Mouse (Mus musculus): ENCODE results near the gene Aph1a.
"Not testable (repeated sequence)": the region's sequence is repeated elsewhere in the genome, so short reads cannot be mapped to it uniquely, and the experiment has no call there.

The Aph1a gene

GRCm38 (mm10) chr3:95895501-95895900 lies 1.7 kb downstream of the Aph1a start:
- H3K36me3 ChIP-seq (ENCODE audit: control insufficient read depth, insufficient read depth, low read length, poor library complexity, severe bottlenecking); H3K27me3 ChIP-seq (ENCODE audit: control insufficient read depth, insufficient read depth, low read length, poor library complexity, severe bottlenecking); DNase-seq (ENCODE audit: low read depth, low spot score): not testable (repeated sequence)

- no peak for DNase-seq (ENCODE audit: low read depth, low spot score)
- no peaks in the 10 kb centered on the region for H3K36me3 ChIP-seq (ENCODE audit: control insufficient read depth, insufficient read depth, low read length, poor library complexity, severe bottlenecking)
- H3K27me3 ChIP-seq (ENCODE audit: control insufficient read depth, insufficient read depth, low read length, poor library complexity, severe bottlenecking): no peaks in the 10 kb centered on the region
These were observed 6.2 kb downstream of the Aph1a start for GRCm38 (mm10) chr3:95899800-95900524.

- DNase-seq (ENCODE audit: low read depth, low spot score): no peak
- Histone ChIP-seq H3K36me3 (ENCODE audit: control insufficient read depth, insufficient read depth, low read length, poor library complexity, severe bottlenecking) (no peaks in the 10 kb centered on the region), H3K27me3 (ENCODE audit: control insufficient read depth, insufficient read depth, low read length, poor library complexity, severe bottlenecking) (no peaks in the 10 kb centered on the region; the same call in 1 of the 2 replicates)
These were observed 8.0 kb downstream of the Aph1a start for GRCm38 (mm10) chr3:95901616-95902372.

- Histone ChIP-seq H3K27me3 (ENCODE audit: control insufficient read depth, insufficient read depth, low read length, poor library complexity, severe bottlenecking) (no peaks in the 10 kb centered on the region; the same call in 1 of the 2 replicates), H3K36me3 (ENCODE audit: control insufficient read depth, insufficient read depth, low read length, poor library complexity, severe bottlenecking) (no peaks in the 10 kb centered on the region)
- DNase-seq (ENCODE audit: low read depth, low spot score): no peak
These were observed 8.5 kb downstream of the Aph1a start for GRCm38 (mm10) chr3:95902373-95902625.

- no peak for DNase-seq (ENCODE audit: low read depth, low spot score)
- Histone ChIP-seq H3K27me3 (ENCODE audit: control insufficient read depth, insufficient read depth, low read length, poor library complexity, severe bottlenecking) (no peaks in the 10 kb centered on the region; the same call in 1 of the 2 replicates), H3K36me3 (ENCODE audit: control insufficient read depth, insufficient read depth, low read length, poor library complexity, severe bottlenecking) (no peaks in the 10 kb centered on the region)
These were observed 8.9 kb downstream of the Aph1a start for GRCm38 (mm10) chr3:95902643-95903042.

- Histone ChIP-seq H3K36me3 (ENCODE audit: control insufficient read depth, insufficient read depth, low read length, poor library complexity, severe bottlenecking) (no peaks in the 10 kb centered on the region), H3K27me3 (ENCODE audit: control insufficient read depth, insufficient read depth, low read length, poor library complexity, severe bottlenecking) (no peaks in the 10 kb centered on the region; the same call in 1 of the 2 replicates)
- no peak for DNase-seq (ENCODE audit: low read depth, low spot score)
These were observed 10.2 kb downstream of the Aph1a start for GRCm38 (mm10) chr3:95903753-95904502.

GRCm38 (mm10) chr3:95904568-95904967 lies 10.8 kb downstream of the Aph1a start, which contains the start of gene Car14:
Gene Car14 (minus strand): TSS chr3:95904691.
- DNase-seq (ENCODE audit: low read depth, low spot score): no peak
- Histone ChIP-seq H3K36me3 (ENCODE audit: control insufficient read depth, insufficient read depth, low read length, poor library complexity, severe bottlenecking) (no peaks in the 10 kb centered on the region), H3K27me3 (ENCODE audit: control insufficient read depth, insufficient read depth, low read length, poor library complexity, severe bottlenecking) (no peaks in the 10 kb centered on the region; the same call in 1 of the 2 replicates)

GRCm38 (mm10) chr3:95905146-95905939 lies 11.6 kb downstream of the Aph1a start:
- peak; percentile 47 for DNase-seq (ENCODE audit: low read depth, low spot score)
- Histone ChIP-seq H3K36me3 (ENCODE audit: control insufficient read depth, insufficient read depth, low read length, poor library complexity, severe bottlenecking) (no peaks in the 10 kb centered on the region), H3K27me3 (ENCODE audit: control insufficient read depth, insufficient read depth, low read length, poor library complexity, severe bottlenecking) (no peaks in the 10 kb centered on the region; the same call in 1 of the 2 replicates)

- no peaks in the 10 kb centered on the region; the same call in 1 of the 2 replicates for H3K27me3 ChIP-seq (ENCODE audit: control insufficient read depth, insufficient read depth, low read length, poor library complexity, severe bottlenecking)
- no peaks in the 10 kb centered on the region for H3K36me3 ChIP-seq (ENCODE audit: control insufficient read depth, insufficient read depth, low read length, poor library complexity, severe bottlenecking)
- DNase-seq (ENCODE audit: low read depth, low spot score): peak; percentile 61
These were observed 12.2 kb downstream of the Aph1a start for GRCm38 (mm10) chr3:95905940-95906492.

- H3K27me3 ChIP-seq (ENCODE audit: control insufficient read depth, insufficient read depth, low read length, poor library complexity, severe bottlenecking): no peaks in the 10 kb centered on the region; the same call in 1 of the 2 replicates
- DNase-seq (ENCODE audit: low read depth, low spot score): peak; percentile 79
These were observed 13.1 kb downstream of the Aph1a start for GRCm38 (mm10) chr3:95906860-95907259.

GRCm38 (mm10) chr3:95907613-95908012 lies 13.8 kb downstream of the Aph1a start:
- no peaks in the 10 kb centered on the region; the same call in 1 of the 2 replicates for H3K27me3 ChIP-seq (ENCODE audit: control insufficient read depth, insufficient read depth, low read length, poor library complexity, severe bottlenecking)
- DNase-seq (ENCODE audit: low read depth, low spot score): no peak

More at GRCm38 (mm10) chr3:95906860-95907259, 13.1 kb downstream of the Aph1a start:
- H3K36me3 ChIP-seq (ENCODE audit: control insufficient read depth, insufficient read depth, low read length, poor library complexity, severe bottlenecking): no peaks in the 10 kb centered on the region

GRCm38 (mm10) chr3:95914706-95915105 lies 20.9 kb downstream of the Aph1a start:
- Histone ChIP-seq H3K27me3 (ENCODE audit: control insufficient read depth, insufficient read depth, low read length, poor library complexity, severe bottlenecking) (no peaks in the 10 kb centered on the region; the same call in 1 of the 2 replicates), H3K36me3 (ENCODE audit: control insufficient read depth, insufficient read depth, low read length, poor library complexity, severe bottlenecking) (no peaks in the 10 kb centered on the region)
- DNase-seq (ENCODE audit: low read depth, low spot score): no peak

More at GRCm38 (mm10) chr3:95907613-95908012, 13.8 kb downstream of the Aph1a start:
- no peaks in the 10 kb centered on the region for H3K36me3 ChIP-seq (ENCODE audit: control insufficient read depth, insufficient read depth, low read length, poor library complexity, severe bottlenecking)

GRCm38 (mm10) chr3:95916760-95917159 lies 23.0 kb downstream of the Aph1a start:
- DNase-seq (ENCODE audit: low read depth, low spot score): peak; percentile 18

GRCm38 (mm10) chr3:95920532-95920931 lies 26.8 kb downstream of the Aph1a start:
- not testable (repeated sequence) for DNase-seq (ENCODE audit: low read depth, low spot score); H3K36me3 ChIP-seq (ENCODE audit: control insufficient read depth, insufficient read depth, low read length, poor library complexity, severe bottlenecking); H3K27me3 ChIP-seq (ENCODE audit: control insufficient read depth, insufficient read depth, low read length, poor library complexity, severe bottlenecking)

More at GRCm38 (mm10) chr3:95916760-95917159, 23.0 kb downstream of the Aph1a start:
- no peaks in the 10 kb centered on the region for H3K36me3 ChIP-seq (ENCODE audit: control insufficient read depth, insufficient read depth, low read length, poor library complexity, severe bottlenecking)
- no peaks in the 10 kb centered on the region; the same call in 1 of the 2 replicates for H3K27me3 ChIP-seq (ENCODE audit: control insufficient read depth, insufficient read depth, low read length, poor library complexity, severe bottlenecking)
